Mouse (Mus musculus): Measurements from ENCODE around the gene Pde3b.
A peak's percentile ranks its signal among the peaks of the same experiment; 100 is the strongest.
"Not testable (repeated sequence)": the region's sequence is repeated elsewhere in the genome, so short reads cannot be mapped to it uniquely, and the experiment has no call there.

Gene Pde3b

GRCm38 (mm10) chr7:114480196-114480989, 65.3 kb downstream of the Pde3b start:
- DNase-seq = no peak

GRCm38 (mm10) chr7:114481008-114481407, 65.9 kb downstream of the Pde3b start:
- DNase-seq = no peak

GRCm38 (mm10) chr7:114481429-114481931, 66.4 kb downstream of the Pde3b start:
- no peak for DNase-seq

GRCm38 (mm10) chr7:114492540-114492939, 77.5 kb downstream of the Pde3b start:
- DNase-seq = no peak

- no peak for DNase-seq
Measured at GRCm38 (mm10) chr7:114494033-114494432, 79.0 kb downstream of the Pde3b start.

- DNase-seq = no peak
Measured at GRCm38 (mm10) chr7:114499293-114499692, 84.2 kb downstream of the Pde3b start.

- DNase-seq = no peak
Measured at GRCm38 (mm10) chr7:114508879-114509278, 93.8 kb downstream of the Pde3b start.

- no peak for DNase-seq
Measured at GRCm38 (mm10) chr7:114520122-114520521, 105.0 kb downstream of the Pde3b start.

- DNase-seq = no peak
Measured at GRCm38 (mm10) chr7:114526245-114526644, 111.2 kb downstream of the Pde3b start.

GRCm38 (mm10) chr7:114536179-114536578, 121.1 kb downstream of the Pde3b start:
- DNase-seq = no peak

GRCm38 (mm10) chr7:114562531-114563241, 147.6 kb downstream of the Pde3b start, which contains the start of gene Cyp2r1:
TSS of gene Cyp2r1 (minus strand) at chr7:114562972.
- DNase-seq = peak; percentile 80

- not testable (repeated sequence) for DNase-seq
Measured at GRCm38 (mm10) chr7:114573866-114574265, 158.8 kb downstream of the Pde3b start.

GRCm38 (mm10) chr7:114576931-114577330, 161.8 kb downstream of the Pde3b start:
- no peak for DNase-seq

GRCm38 (mm10) chr7:114577665-114578064, 162.6 kb downstream of the Pde3b start:
- no peak for DNase-seq

- peak; percentile 17 for DNase-seq
Measured at GRCm38 (mm10) chr7:114580426-114580825, 165.3 kb downstream of the Pde3b start.

GRCm38 (mm10) chr7:114581200-114581599, 166.1 kb downstream of the Pde3b start:
- DNase-seq = no peak

- no peak for DNase-seq
Measured at GRCm38 (mm10) chr7:114582441-114582840, 167.4 kb downstream of the Pde3b start.
